Mouse (Mus musculus): ENCODE measurements at regions not wholly inside any gene's neighbourhood (a gene's known extent, or its start where the extent isn't known, plus 50 kb on each side); places are given as distances from the start of the nearest gene placed in this dataset.

DNA sequence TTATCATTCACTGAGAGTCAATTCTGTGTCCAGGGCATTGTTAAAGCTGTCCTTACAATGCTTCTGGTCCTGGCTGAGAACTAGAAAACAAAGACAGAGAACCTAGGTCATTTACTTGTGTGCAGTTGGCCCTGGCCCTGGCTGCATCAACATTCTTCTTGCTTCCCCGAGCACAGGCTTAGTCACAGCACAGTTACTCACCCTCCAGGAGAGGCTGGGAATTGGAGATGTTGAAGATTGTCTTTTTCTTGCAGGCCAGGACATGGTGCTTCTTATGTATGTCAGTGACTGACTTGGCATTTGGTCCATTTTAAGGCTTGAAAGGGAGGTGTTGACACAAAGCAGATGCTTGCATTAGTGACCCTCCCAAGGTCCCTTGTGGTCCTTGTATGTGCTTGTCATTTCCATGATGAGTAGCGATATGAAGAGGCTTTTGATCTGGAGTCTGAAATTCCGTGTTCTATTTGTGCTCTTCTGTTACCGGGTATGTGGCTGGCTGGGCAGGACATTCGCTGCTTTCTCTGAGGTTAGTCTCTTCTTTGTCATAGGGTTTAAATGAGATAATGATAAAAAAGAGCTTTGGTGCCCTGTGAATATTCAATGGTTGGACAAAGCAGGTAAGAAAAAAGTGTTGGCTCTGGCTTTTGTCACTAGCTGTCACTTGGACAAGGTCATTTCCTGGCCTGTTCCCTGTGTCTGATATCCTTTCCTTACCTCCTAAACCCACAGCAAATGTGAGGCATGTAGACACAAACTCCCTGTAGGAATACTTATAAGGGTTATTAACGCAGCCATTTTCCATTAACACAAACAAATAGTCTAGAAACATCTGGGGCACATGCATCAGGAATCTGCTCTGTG lies 285.0 kb upstream of the Gm21798 start:
- H3K27ac ChIP-seq, result no peak overlapping the region
- no peak overlapping the region for H3K4me3 ChIP-seq
- no peak for DNase-seq (ENCODE audit: extremely low spot score in 1 of 2, low spot score in 2 of 2)
- intact Hi-C loops (cut with DNase I), result no loop called here
- TF ChIP-seq CTCF (IDR thresholded peaks at IDR 0.05), result no peak

GRCm38 (mm10) chr15:64533169-64533795 lies 284.2 kb upstream of the Gm21798 start:
- H3K4me3 ChIP-seq, result no peak overlapping the region
- intact Hi-C loops (cut with DNase I), result no loop called here
- TF ChIP-seq CTCF (IDR thresholded peaks at IDR 0.05), result no peak

DNA sequence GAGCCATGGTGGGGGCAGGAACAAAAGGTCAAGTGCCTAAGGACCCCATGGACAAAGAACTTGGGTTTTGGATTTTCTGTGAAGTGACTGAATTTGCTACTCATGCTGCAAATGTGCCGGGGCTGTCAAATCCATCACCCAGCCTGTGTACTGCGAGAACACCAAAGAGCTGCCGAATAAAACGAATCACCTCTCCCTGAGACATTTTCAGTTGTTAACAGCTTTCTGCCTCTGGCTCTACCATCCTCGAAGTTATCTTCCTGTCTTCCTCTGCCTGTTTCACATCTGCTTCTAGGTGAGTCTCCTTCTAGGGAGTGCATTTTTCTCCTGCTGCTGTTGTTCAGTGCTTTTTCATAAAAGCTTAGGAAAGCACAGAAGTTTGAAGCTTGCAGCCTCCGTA lies 283.3 kb upstream of the Gm21798 start:
- intact Hi-C loops (cut with DNase I), result no loop called here
- Histone ChIP-seq H3K27ac (no peak overlapping the region; the same call in 1 of the 2 replicates), H3K4me3 (no peak overlapping the region)
- no peak for DNase-seq (ENCODE audit: extremely low spot score in 1 of 2, low spot score in 2 of 2)
- TF ChIP-seq CTCF (IDR thresholded peaks at IDR 0.05), result no peak

More at GRCm38 (mm10) chr15:64533169-64533795, 284.2 kb upstream of the Gm21798 start:
- DNase-seq (ENCODE audit: extremely low spot score in 1 of 2, low spot score in 2 of 2), result no peak
- no peak overlapping the region for H3K27ac ChIP-seq

DNA sequence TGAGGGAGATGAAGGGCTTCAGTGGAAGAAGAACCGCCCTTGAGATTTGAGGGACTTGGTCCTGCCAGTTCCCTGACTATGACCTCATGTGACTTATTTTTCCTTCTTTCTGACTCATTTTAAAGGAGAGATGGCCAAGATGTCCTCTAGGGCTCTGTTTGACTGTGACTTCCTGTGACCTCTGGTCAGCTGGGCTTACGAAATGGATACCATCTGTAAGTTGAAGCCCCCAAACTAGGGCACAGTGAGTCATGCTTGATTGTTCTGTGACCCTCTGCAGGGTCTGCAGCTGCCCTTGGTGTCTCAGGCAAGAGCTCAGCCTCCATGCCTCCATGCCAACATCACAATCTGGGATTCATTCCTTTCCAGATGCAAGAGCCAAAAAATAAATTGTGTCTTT lies 282.3 kb upstream of the Gm21798 start:
- TF ChIP-seq CTCF (IDR thresholded peaks at IDR 0.05), result no peak
- Histone ChIP-seq H3K4me3 (no peak overlapping the region), H3K27ac (no peak overlapping the region)
- intact Hi-C loops (cut with DNase I), result no loop called here
- DNase-seq (ENCODE audit: extremely low spot score in 1 of 2, low spot score in 2 of 2), result no peak

DNA sequence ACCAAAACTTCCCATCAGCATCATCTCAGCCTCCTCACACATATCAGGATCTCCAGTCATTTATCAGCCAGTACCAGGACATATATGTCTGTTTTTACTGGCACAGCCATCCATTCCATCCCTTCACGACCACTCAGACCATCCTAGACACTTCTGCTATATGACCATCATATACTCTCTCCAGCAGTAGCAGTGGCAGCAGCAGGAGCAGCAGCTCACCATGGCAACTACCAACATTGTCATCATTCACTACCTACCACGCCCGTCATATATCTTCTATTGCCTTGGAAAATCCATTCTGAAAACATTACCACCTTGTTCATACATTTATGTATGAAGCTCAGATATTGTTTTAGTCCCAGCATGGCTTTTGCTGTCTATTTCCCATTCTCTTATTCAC lies 276.1 kb upstream of the Gm21798 start:
- DNase-seq (ENCODE audit: extremely low spot score in 1 of 2, low spot score in 2 of 2), result no peak
- Histone ChIP-seq H3K27ac (peak overlapping the region; percentile 60), H3K4me3 (no peak overlapping the region)
- no peak for TF ChIP-seq CTCF (IDR thresholded peaks at IDR 0.05)
- intact Hi-C loops (cut with DNase I), result loop anchor here (5.0 kb wide), 1 partner anchor 94 kb away; no protein-coding TSS in a partner anchor

GRCm38 (mm10) chr15:64542250-64542901 lies 275.1 kb upstream of the Gm21798 start:
- intact Hi-C loops (cut with DNase I), result loop anchor here (5.0 kb wide), 1 partner anchor 95 kb away; no protein-coding TSS in a partner anchor
- Histone ChIP-seq H3K27ac (peak overlapping the region; percentile 60; the same call in 1 of the 2 replicates), H3K4me3 (no peak overlapping the region)
- TF ChIP-seq CTCF (IDR thresholded peaks at IDR 0.05), result no peak
- no peak for DNase-seq (ENCODE audit: extremely low spot score in 1 of 2, low spot score in 2 of 2)

- intact Hi-C loops (cut with DNase I), result loop anchor here (5.0 kb wide), 1 partner anchor 96 kb away; no protein-coding TSS in a partner anchor
- DNase-seq (ENCODE audit: extremely low spot score in 1 of 2, low spot score in 2 of 2), result no peak
- no peak for TF ChIP-seq CTCF (IDR thresholded peaks at IDR 0.05)
- Histone ChIP-seq H3K27ac (0 out of 2 replicates have a peak overlapping the region, but pooled peaks have one; percentile 32), H3K4me3 (no peak overlapping the region)
These were observed 274.6 kb upstream of the Gm21798 start for GRCm38 (mm10) chr15:64542908-64543307.

- no peak overlapping the region for H3K27ac ChIP-seq
- no peak for TF ChIP-seq CTCF (IDR thresholded peaks at IDR 0.05)
- intact Hi-C loops (cut with DNase I), result no loop called here
- H3K4me3 ChIP-seq, result no peak overlapping the region
- no peak for DNase-seq (ENCODE audit: extremely low spot score in 1 of 2, low spot score in 2 of 2)
These were observed 271.5 kb upstream of the Gm21798 start for GRCm38 (mm10) chr15:64546035-64546434.

GRCm38 (mm10) chr15:64557540-64557939 lies 260.0 kb upstream of the Gm21798 start:
- H3K27ac ChIP-seq, result peak overlapping the region; percentile 70; the same call in 1 of the 2 replicates
- H3K4me3 ChIP-seq, result no peak overlapping the region
- DNase-seq (ENCODE audit: extremely low spot score in 1 of 2, low spot score in 2 of 2), result no peak
- no peak for TF ChIP-seq CTCF (IDR thresholded peaks at IDR 0.05)
- intact Hi-C loops (cut with DNase I), result no loop called here

- no peak for DNase-seq (ENCODE audit: extremely low spot score in 1 of 2, low spot score in 2 of 2)
- peak overlapping the region; percentile 70; the same call in 1 of the 2 replicates for H3K27ac ChIP-seq
- no peak overlapping the region for H3K4me3 ChIP-seq
- TF ChIP-seq CTCF (IDR thresholded peaks at IDR 0.05), result no peak
- intact Hi-C loops (cut with DNase I), result no loop called here
These were observed 259.3 kb upstream of the Gm21798 start for GRCm38 (mm10) chr15:64558220-64558619.

DNA sequence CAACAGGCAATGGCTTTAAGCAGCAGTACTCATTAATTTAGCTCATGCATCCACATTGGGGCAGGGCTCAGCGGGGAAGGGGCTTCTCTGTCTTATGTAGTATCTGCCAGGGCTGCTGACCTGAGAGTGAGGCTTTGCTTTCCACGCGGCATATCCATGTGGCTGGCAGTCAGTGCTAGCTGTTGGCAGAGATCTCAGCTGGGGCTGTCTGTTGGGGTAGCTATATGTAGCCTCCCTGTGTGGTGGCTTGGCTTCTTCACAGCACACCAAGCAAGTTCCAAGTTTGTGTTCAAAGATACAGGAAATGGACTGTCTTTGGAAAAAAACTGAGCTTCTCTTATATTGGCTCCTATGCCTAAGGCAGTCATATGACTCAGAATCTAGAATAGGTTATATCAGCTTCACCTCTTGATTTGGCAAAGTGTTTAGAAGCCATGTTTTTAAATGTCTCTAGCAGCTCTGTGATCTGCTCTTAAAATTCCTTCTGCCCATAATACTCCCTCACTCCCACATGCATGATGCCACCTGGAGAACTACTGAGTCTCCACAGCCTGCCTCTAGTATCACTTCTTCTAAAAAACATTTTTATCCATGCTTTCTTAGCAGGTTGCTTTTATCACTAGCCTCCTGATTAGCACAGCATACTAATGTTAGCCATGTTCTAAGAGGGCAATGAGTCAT lies 254.9 kb upstream of the Gm21798 start:
- H3K4me3 ChIP-seq, result no peak overlapping the region
- peak overlapping the region; percentile 79 for H3K27ac ChIP-seq
- TF ChIP-seq CTCF (IDR thresholded peaks at IDR 0.05), result no peak
- intact Hi-C loops (cut with DNase I), result loop anchor here (1.0 to 5.0 kb wide), 4 partner anchors 102 to 250 kb away; no protein-coding TSS in a partner anchor
- DNase-seq (ENCODE audit: extremely low spot score in 1 of 2, low spot score in 2 of 2), result peak; percentile 26 to 57

Measured in left cerebral cortex, adult 2 months (tissue).